Mouse (Mus musculus) myocyte (in vitro differentiated cells): ENCODE measurements around the gene Kcnv2. TPM values are rescaled to one million over a fixed set of nuclear protein-coding genes. Genes with fewer than 3 reads are reported as not detected.
A peak's percentile ranks its signal among the peaks of the same experiment; 100 is the strongest.

Experiments
- H3K27me3 ChIP-seq: one replicate; pipeline ENCODE4 v1.6.1; 2011; ENCODE audit not compliant: control insufficient read depth, insufficient read depth, insufficient read length
- H3K36me3 ChIP-seq: one replicate; pipeline ENCODE4 v1.6.1; 2011; ENCODE audit not compliant: control insufficient read depth, insufficient read depth
- H3K4me2 ChIP-seq: one replicate; pipeline ENCODE4 v1.6.1; 2011; ENCODE audit warnings: low read depth, control low read depth
- H3K4me3 ChIP-seq: one replicate; pipeline ENCODE4 v1.5.1; 2011; ENCODE audit warnings: mild to moderate bottlenecking, control low read depth, moderate library complexity
- H3K79me2 ChIP-seq: one replicate; pipeline ENCODE4 v1.6.1; 2011; ENCODE audit not compliant: control insufficient read depth, insufficient read depth
- H3ac ChIP-seq: one replicate; pipeline ENCODE4 v1.6.1; 2011; ENCODE audit not compliant: control insufficient read depth, insufficient read length
- CEBPB ChIP-seq: IDR thresholded peaks from 2 replicates; pipeline ENCODE4 v1.6.1; 2011; ENCODE audit warnings: mild to moderate bottlenecking, moderate library complexity; ENCODE audit not compliant: poor library complexity, insufficient read depth, severe bottlenecking
- E2F4 ChIP-seq: IDR thresholded peaks from one replicate; pipeline ENCODE4 v1.6.1; 2011; ENCODE audit warnings: mild to moderate bottlenecking, control low read depth, moderate library complexity; ENCODE audit not compliant: insufficient read depth
- MAX ChIP-seq: IDR thresholded peaks from one replicate; pipeline ENCODE4 v1.6.1; 2011; ENCODE audit warnings: low read depth, mild to moderate bottlenecking, control low read depth
- MYOD1 ChIP-seq, 3 experiments: IDR thresholded peaks; one replicate each; pipeline ENCODE4 v1.6.1; 2011; ENCODE audit warnings: control low read depth in 2 of 3, low read depth in 2 of 3, mild to moderate bottlenecking in 2 of 3, moderate library complexity in 1 of 3; ENCODE audit not compliant: insufficient read length in 2 of 3, control insufficient read depth in 1 of 3
- MYOG ChIP-seq, 3 experiments: IDR thresholded peaks; one replicate each; pipeline ENCODE4 v1.6.1; 2011; ENCODE audit warnings: control low read depth in 2 of 3, low read depth in 2 of 3, mild to moderate bottlenecking in 2 of 3; ENCODE audit not compliant: insufficient read length in 2 of 3, control insufficient read depth in 1 of 3, insufficient read depth in 1 of 3
- POLR2A ChIP-seq: IDR thresholded peaks from one replicate; pipeline ENCODE4 v1.6.1; 2011; ENCODE audit warnings: low read depth, mild to moderate bottlenecking, control low read depth, moderate library complexity; ENCODE audit not compliant: insufficient read length
- POLR2AphosphoS2 ChIP-seq: IDR thresholded peaks from one replicate; pipeline ENCODE4 v1.6.1; 2011; ENCODE audit warnings: low read depth, control low read depth; ENCODE audit not compliant: insufficient read length
- REST ChIP-seq: IDR thresholded peaks from one replicate; pipeline ENCODE4 v1.6.1; 2011; ENCODE audit warnings: mild to moderate bottlenecking, control low read depth, moderate library complexity; ENCODE audit not compliant: insufficient read depth, insufficient read length
- SRF ChIP-seq: IDR thresholded peaks from one replicate; pipeline ENCODE4 v1.6.1; 2011; ENCODE audit warnings: low read depth; ENCODE audit not compliant: control insufficient read depth, insufficient read length
- TCF12 ChIP-seq: IDR thresholded peaks from one replicate; pipeline ENCODE4 v1.6.1; 2011; ENCODE audit warnings: mild to moderate bottlenecking, control low read depth; ENCODE audit not compliant: poor library complexity, insufficient read depth, severe bottlenecking
- TCF3 ChIP-seq: IDR thresholded peaks from one replicate; pipeline ENCODE4 v1.6.1; 2011; ENCODE audit warnings: low read depth, control low read depth; ENCODE audit not compliant: insufficient read length
- USF1 ChIP-seq: IDR thresholded peaks from one replicate; pipeline ENCODE4 v1.6.1; 2011; ENCODE audit warnings: low read depth, mild to moderate bottlenecking, control low read depth, moderate library complexity
- polyA plus RNA-seq: library from polyadenylated mRNA; unstranded; fragments of >200 nt; fragmentation: generic; extraction: Trizol; gene quantifications from one replicate; pipeline ENCODE4 v1.2.1, GENCODE M21; 2012; ENCODE audit warnings: missing spikeins

The Kcnv2 gene
- polyA plus RNA-seq = not detected

- Histone ChIP-seq H3K36me3 (no peaks in the 10 kb centered on the region), H3K4me3 (no peak within 1 kb of the TSS), H3K27me3 (no peaks in the 10 kb centered on the region), H3ac (no peak within 1 kb of the TSS), H3K79me2 (no peaks in the 10 kb centered on the region), H3K4me2 (no peak within 1 kb of the TSS)
- TF ChIP-seq TCF12 (no peak), MYOD1 (IDR thresholded peaks at IDR 0.05; ENCODE audit: control insufficient read depth in 1 of 3, insufficient read length in 2 of 3, low read depth in 2 of 3) (no peak), MYOG (IDR thresholded peaks at IDR 0.05; ENCODE audit: control insufficient read depth in 1 of 3, insufficient read depth in 1 of 3, insufficient read length in 2 of 3, low read depth in 2 of 3) (no peak), SRF (no peak), E2F4 (no peak), MAX (no peak), POLR2A (no peak), CEBPB (no peak), TCF3 (no peak), USF1 (no peak), REST (no peak), POLR2AphosphoS2 (no peak)
These were observed at the start of gene Kcnv2 for GRCm38 (mm10) chr19:27322281-27322680. Gene Kcnv2, plus strand, starts transcription at chr19:27322588.

- Histone ChIP-seq H3K36me3 (no peaks in the 10 kb centered on the region), H3ac (no peak overlapping the region), H3K79me2 (no peaks in the 10 kb centered on the region), H3K27me3 (no peaks in the 10 kb centered on the region), H3K4me3 (no peak overlapping the region), H3K4me2 (no peak overlapping the region)
- TF ChIP-seq TCF12 = no peak
- no peak for TF ChIP-seq SRF
- TF ChIP-seq TCF3 = no peak
- no peak for TF ChIP-seq REST
- TF ChIP-seq POLR2A = no peak
- TF ChIP-seq MYOG (IDR thresholded peaks at IDR 0.05; ENCODE audit: control insufficient read depth in 1 of 3, insufficient read depth in 1 of 3, insufficient read length in 2 of 3, low read depth in 2 of 3) = no peak
- TF ChIP-seq POLR2AphosphoS2 = no peak
- no peak for TF ChIP-seq USF1
- no peak for TF ChIP-seq MYOD1 (IDR thresholded peaks at IDR 0.05; ENCODE audit: control insufficient read depth in 1 of 3, insufficient read length in 2 of 3, low read depth in 2 of 3)
- TF ChIP-seq E2F4 = no peak
- TF ChIP-seq MAX = no peak
These were observed 49.0 kb upstream of the Kcnv2 start for GRCm38 (mm10) chr19:27273385-27273784.

- Histone ChIP-seq H3K4me3 (no peak overlapping the region), H3K4me2 (no peak overlapping the region), H3K36me3 (no peaks in the 10 kb centered on the region), H3K79me2 (no peaks in the 10 kb centered on the region), H3ac (no peak overlapping the region), H3K27me3 (no peaks in the 10 kb centered on the region)
- TF ChIP-seq CEBPB (peak; percentile 65; the same call in 1 of the 2 replicates), USF1 (no peak)
These were observed 48.0 kb upstream of the Kcnv2 start for GRCm38 (mm10) chr19:27274382-27274781.

- TF ChIP-seq MYOD1 (IDR thresholded peaks at IDR 0.05; ENCODE audit: control insufficient read depth in 1 of 3, insufficient read length in 2 of 3, low read depth in 2 of 3) (peak in 2 of 3 experiments; percentile 65 to 75), E2F4 (no peak), TCF3 (peak; percentile 13), REST (no peak), MYOG (IDR thresholded peaks at IDR 0.05; ENCODE audit: control insufficient read depth in 1 of 3, insufficient read depth in 1 of 3, insufficient read length in 2 of 3, low read depth in 2 of 3) (peak in 1 of 3 experiments; percentile 65), TCF12 (peak; percentile 61), POLR2AphosphoS2 (no peak), CEBPB (no peak), MAX (no peak)
- Histone ChIP-seq H3K4me3 (no peak overlapping the region), H3K36me3 (no peaks in the 10 kb centered on the region), H3K27me3 (no peaks in the 10 kb centered on the region), H3K4me2 (no peak overlapping the region), H3ac (no peak overlapping the region), H3K79me2 (no peaks in the 10 kb centered on the region)
These were observed 43.2 kb upstream of the Kcnv2 start for GRCm38 (mm10) chr19:27279174-27279573.

GRCm38 (mm10) chr19:27310039-27310438, 12.3 kb upstream of the Kcnv2 start:
- H3K4me2 ChIP-seq = no peak overlapping the region
- no peaks in the 10 kb centered on the region for H3K36me3 ChIP-seq
- no peak overlapping the region for H3K4me3 ChIP-seq
- no peaks in the 10 kb centered on the region for H3K27me3 ChIP-seq
- TF ChIP-seq POLR2A (no peak), MYOD1 (IDR thresholded peaks at IDR 0.05; ENCODE audit: control insufficient read depth in 1 of 3, insufficient read length in 2 of 3, low read depth in 2 of 3) (no peak), POLR2AphosphoS2 (no peak), USF1 (no peak), MAX (no peak)
- no peaks in the 10 kb centered on the region for H3K79me2 ChIP-seq
- no peak overlapping the region for H3ac ChIP-seq
